Mouse (Mus musculus): ENCODE results near the gene Spag9.

DNA sequence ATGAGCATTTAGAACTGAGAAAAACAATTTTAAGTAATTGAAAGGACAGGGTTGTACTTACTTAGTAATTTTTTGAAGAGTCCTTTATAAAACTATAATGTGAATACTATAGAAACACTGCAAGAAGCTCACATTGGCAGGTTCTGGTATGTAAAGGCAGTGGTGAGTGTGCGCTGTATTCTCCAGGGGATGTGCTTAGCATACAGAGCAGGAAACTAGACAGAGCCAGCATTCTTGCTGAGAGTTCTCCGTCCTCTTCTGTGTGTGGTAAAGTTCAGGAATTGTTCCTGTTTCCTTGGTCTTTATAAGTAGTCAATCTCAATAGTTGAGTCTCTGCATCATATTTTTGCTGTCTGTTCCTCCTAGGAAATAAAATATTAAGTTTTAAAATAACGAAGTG, 59.0 kb downstream of the Spag9 start:
- TF ChIP-seq CTCF (conservative IDR thresholded peaks at IDR 0.05; ENCODE audit: insufficient read depth, insufficient read length, low read depth, low read length) = no peak
- no peak for TF ChIP-seq POLR2A (IDR thresholded peaks at IDR 0.05; ENCODE audit: low read depth, low read length)

Measured in kidney, adult 2 months (tissue).